Mouse (Mus musculus) thymus, adult 2 months (tissue): Measurements from ENCODE around the gene 1700001O22Rik.

Experiments used
- CTCF ChIP-seq: fragments of 200-500 bp; IDR thresholded peaks from 2 replicates; pipeline ENCODE4 v1.5.1; 2012; ENCODE audit warnings: mild to moderate bottlenecking, control low read depth, low read length, moderate library complexity, borderline replicate concordance; ENCODE audit not compliant: control insufficient read depth, poor library complexity, insufficient read depth; ENCODE audit errors: extremely low read depth
- POLR2A ChIP-seq: fragments of 200-500 bp; IDR thresholded peaks from 2 replicates; pipeline ENCODE4 v1.6.1; 2012; ENCODE audit warnings: mild to moderate bottlenecking, low read length, control low read depth, moderate library complexity; ENCODE audit not compliant: control insufficient read depth, poor library complexity, insufficient read depth; ENCODE audit errors: extremely low read depth

- TF ChIP-seq POLR2A (no peak), CTCF (no peak)
These were observed 30.2 kb upstream of the 1700001O22Rik start for GRCm38 (mm10) chr2:30833644-30834043.
